Mouse (Mus musculus) regulatory T cell (primary cell): ENCODE measurements around the gene Sulf2.
"Not testable (repeated sequence)": the region's sequence is repeated elsewhere in the genome, so short reads cannot be mapped to it uniquely, and the experiment has no call there.

Experiments
- in situ Hi-C: fragments of 300-600 bp; cut with MboI, MseI; formaldehyde crosslinking; loops from one replicate; pipeline ENCODE4 v1.15.1; 2025; ENCODE audit warnings: high pct_unique_total_duplicates

Sulf2 gene

GRCm38 (mm10) chr2:166091599-166091998, 63.9 kb downstream of the Sulf2 start:
- in situ Hi-C loops = loop anchor here (5.0 kb wide), 1 partner anchor 471 kb away; no protein-coding TSS in a partner anchor

- in situ Hi-C loops = loop anchor here (5.0 kb wide), 1 partner anchor 472 kb away; no protein-coding TSS in a partner anchor
Measured at GRCm38 (mm10) chr2:166090131-166090581, 65.3 kb downstream of the Sulf2 start.

GRCm38 (mm10) chr2:166088991-166089390, 66.5 kb downstream of the Sulf2 start:
- in situ Hi-C loops = no loop called here

- in situ Hi-C loops = no loop called here
Measured at GRCm38 (mm10) chr2:166086457-166087233, 68.8 kb downstream of the Sulf2 start.

DNA sequence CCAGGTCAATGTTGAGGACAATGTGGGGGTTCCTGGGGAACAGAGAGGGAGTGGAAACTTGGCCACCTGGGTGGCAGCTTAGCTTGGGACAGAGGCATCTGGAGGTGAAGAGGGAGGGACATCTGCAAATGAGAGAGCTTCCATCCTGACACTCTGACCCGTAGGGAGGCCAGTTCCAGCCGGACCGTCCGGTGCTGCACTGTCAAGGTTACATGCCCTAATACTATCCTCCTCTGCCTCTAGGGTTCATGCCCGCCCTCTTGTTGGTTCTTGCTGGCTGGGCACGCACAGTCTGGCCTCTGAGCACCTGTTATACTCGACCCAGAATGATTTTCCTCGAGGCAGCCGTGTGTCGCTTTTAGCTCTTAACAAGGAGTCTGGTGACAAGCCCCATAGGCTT, 69.7 kb downstream of the Sulf2 start:
- in situ Hi-C loops = no loop called here

DNA sequence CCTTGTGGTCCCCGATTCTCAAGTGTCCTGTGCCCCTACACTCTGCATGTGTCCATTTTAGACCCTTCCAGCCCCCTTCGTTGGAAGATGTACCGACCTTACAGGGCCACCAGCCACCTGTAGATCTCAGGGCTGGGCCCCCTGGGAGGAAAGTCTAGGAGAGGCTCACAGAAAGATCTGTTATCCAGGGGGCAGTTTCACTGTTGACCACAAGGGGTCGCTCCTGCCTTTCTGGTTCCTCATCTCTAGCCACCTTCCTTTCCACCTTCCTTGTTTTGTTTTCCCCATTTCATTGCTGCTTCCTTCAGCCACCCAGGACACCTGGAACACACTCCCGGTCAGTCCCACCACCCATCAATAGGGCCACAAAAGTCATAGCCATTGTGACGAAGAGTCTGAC, 70.5 kb downstream of the Sulf2 start:
- in situ Hi-C loops = not testable (repeated sequence)

DNA sequence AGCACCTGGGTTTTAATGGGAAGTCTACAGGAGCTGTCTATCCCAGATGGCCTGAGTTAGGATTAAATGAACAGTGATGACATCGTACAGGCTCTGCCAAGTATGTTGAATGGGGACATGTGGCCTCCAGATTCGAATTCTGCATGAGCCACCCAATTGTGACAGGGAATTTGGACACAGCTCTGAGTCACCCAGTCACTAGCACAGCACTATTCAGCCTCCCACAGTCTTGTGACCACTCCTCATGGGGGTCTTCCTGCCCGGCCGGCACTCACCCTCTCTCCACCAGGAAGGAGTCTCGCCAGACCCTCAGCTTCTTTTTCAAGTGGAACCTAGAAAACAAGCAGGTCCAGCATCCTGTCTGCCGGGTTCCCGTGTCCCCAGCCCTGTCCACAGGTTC, 71.4 kb downstream of the Sulf2 start:
- in situ Hi-C loops = no loop called here

- in situ Hi-C loops = no loop called here
Measured at GRCm38 (mm10) chr2:166083542-166084031, 71.9 kb downstream of the Sulf2 start.

GRCm38 (mm10) chr2:166082661-166083060, 72.8 kb downstream of the Sulf2 start:
- in situ Hi-C loops = no loop called here

GRCm38 (mm10) chr2:166082193-166082592, 73.3 kb downstream of the Sulf2 start:
- in situ Hi-C loops = no loop called here

- in situ Hi-C loops = no loop called here
Measured at GRCm38 (mm10) chr2:166080967-166081750, 74.3 kb downstream of the Sulf2 start.

DNA sequence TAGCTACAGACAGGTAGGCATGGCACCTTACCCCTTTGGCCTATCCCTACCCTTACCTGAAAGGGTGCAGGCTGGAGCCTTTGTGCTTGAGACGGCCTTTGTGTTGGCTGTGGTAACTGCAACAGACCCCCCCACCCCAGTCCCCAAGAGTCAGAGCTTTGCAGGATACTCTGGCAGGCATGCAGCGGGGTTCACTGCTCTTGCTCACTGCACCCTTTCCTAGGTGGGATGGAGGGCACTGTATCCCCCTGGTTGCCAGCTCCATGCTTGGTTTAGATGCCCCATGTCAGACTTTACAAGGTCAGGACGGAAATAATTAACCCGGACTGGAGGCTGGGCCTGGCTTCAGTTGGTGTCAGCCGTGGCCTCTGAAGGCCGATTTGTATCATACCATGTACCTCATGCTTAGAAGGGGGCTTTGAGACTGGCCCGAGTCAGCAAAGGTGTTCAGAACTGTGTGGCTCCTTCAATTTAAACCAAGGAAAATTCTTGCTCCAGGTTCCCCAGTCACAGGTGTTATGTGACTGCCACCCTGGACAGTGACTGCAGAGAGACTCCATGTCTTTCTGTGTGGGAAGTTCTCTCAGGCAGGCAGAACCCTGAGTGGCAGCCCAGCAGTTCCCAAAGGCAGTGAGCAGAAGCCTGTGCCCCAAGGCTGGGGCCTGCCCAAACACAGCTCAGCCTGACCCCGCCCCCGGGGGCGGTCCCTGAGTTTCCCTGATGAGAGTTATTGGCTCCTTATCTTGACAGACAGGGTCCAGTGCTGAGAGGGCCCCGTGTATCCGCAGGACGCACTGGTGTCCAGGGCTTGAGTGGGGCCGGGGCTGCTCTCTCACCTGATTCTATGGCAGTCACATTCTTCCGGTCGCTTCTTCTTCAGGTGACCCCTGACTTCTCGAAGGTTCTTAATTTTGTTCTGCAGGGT, 75.2 kb downstream of the Sulf2 start:
- in situ Hi-C loops = no loop called here

GRCm38 (mm10) chr2:166079231-166079630, 76.2 kb downstream of the Sulf2 start:
- in situ Hi-C loops = no loop called here

DNA sequence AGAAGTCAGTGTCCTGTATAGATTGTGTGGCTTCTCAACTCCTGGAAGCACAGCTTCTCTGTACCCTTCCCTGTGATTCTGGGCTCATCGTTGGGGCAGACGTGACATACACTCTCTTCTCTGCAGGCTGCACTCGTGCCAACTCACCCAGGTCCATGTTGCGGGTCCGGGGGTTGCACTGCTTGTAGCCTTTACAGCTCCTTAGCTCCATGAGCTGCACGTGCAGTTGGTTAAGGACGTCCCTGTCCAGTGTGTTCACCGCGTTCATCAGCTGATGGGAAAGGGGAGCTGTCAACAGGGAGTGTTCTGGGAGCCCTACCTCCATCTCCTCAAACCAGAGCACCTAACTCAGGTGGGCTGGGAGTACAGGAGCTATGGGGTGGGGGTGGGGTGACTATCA, 78.1 kb downstream of the Sulf2 start:
- in situ Hi-C loops = no loop called here

DNA sequence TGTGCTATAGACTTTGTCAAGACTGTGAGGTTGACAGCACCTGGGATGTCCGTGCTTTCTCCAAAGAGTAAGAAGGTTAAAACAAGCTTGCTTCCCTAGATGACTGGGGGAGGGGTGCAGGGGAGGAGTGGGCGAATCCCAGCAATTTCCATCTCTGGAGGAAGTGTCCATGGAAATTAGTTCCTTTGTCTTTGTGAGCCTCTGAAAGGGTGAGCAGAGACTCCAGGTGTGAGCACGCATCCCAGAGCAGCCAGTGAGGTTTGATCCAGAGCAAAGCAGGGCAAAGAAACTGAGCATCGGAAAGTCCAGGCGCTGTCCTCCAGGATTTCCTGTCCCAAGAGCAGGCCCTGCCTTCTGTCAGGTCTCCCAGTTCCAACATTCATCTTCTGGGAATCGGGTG, 81.1 kb downstream of the Sulf2 start:
- in situ Hi-C loops = loop anchor here (25.0 kb wide), 1 partner anchor 237 kb away; no protein-coding TSS in a partner anchor

DNA sequence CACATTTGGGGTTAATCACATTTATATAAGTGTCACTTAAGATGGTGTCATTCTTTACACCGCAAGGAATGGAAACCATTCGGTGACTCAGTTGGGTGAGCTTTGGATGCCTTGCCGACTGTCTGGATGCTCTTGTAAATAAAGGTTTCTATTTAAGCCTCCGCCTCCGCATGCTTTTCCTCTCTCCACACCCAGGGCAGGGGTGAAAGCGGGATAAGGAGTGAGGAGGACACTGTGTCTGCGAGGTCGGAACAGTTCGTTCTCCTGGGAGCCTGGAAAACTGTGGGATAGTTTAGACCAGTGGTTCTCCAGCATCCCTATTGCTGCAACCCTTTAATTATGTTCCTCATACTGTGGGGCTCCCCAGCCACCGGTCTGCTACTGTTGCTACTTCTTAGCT, 82.4 kb downstream of the Sulf2 start:
- in situ Hi-C loops = loop anchor here (25.0 kb wide), 1 partner anchor 236 kb away; no protein-coding TSS in a partner anchor

DNA sequence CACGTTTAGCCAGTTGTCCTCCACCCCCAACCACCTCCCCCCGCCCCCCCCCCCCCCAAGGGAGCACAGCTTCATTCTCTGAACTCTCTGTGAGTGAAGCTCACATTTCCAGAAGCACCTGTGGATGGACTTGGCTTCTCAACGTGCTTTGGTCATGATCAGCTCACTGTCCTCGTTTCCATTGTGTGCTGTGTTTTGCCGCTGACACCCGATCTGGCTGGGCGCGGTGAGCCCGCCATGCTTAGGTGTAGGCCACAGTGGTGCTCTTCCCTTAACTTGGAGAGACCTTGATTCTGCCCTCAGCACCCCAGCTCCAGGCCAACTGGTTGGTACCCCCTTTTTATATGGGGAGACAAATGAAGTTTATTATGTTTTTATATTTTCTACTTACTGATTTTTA, 83.6 kb downstream of the Sulf2 start:
- in situ Hi-C loops = loop anchor here (25.0 kb wide), 1 partner anchor 235 kb away; no protein-coding TSS in a partner anchor

DNA sequence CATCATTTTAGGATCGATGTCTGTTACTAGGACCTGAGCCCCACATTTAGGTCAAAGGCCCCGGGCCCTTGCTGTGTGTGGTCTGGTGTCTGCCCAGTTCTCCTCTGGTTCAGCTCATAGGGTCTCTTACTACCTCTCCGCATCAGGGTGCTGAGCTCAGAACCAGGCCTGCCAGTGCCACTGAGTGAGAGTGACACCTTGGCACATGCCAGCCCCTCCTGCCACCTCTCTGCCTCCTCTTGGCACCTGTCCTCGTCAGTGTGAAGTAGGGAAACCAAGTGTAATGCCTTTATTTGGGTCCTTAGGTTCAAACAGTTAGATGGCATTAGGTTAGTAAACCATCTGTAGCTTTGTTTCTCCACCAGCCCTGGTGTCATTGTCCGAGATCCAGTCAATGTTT, 84.0 kb downstream of the Sulf2 start:
- in situ Hi-C loops = loop anchor here (25.0 kb wide), 1 partner anchor 234 kb away; no protein-coding TSS in a partner anchor

DNA sequence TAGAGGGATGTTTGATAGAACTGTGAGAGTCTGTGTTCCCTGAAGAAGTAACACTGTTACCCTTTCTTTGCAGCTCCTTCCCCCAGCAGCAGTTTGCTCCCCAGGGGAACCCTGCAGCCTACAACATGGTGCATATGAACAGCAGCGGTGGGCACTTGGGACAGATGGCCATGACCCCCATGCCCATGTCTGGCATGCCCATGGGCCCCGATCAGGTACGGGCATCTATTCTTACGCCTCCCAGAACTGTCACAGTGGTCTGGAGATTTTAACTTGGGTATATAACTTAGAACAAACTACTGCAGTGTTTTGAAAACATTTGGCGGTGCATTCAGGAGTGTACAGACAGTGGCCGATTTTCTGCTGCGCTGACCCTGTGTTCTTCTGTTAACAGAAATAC, 85.7 kb downstream of the Sulf2 start:
- in situ Hi-C loops = loop anchor here (25.0 kb wide), 1 partner anchor 232 kb away; no protein-coding TSS in a partner anchor

- in situ Hi-C loops = loop anchor here (25.0 kb wide), 1 partner anchor 232 kb away; no protein-coding TSS in a partner anchor
Measured at GRCm38 (mm10) chr2:166069164-166069563, 86.3 kb downstream of the Sulf2 start.

- in situ Hi-C loops = loop anchor here (25.0 kb wide), 1 partner anchor 231 kb away; no protein-coding TSS in a partner anchor
Measured at GRCm38 (mm10) chr2:166068261-166068660, 87.2 kb downstream of the Sulf2 start.
